Mouse (Mus musculus): ENCODE data around the gene Creb5.

- TF ChIP-seq CTCF (IDR thresholded peaks at IDR 0.05; ENCODE audit: insufficient read depth, low read length) (no peak), POLR2A (IDR thresholded peaks at IDR 0.05; ENCODE audit: borderline replicate concordance, extremely low read depth, low read depth, low read length) (no peak)
These were observed 316.6 kb downstream of the Creb5 start for GRCm38 (mm10) chr6:53603695-53604094.

All from lung, adult 2 months (tissue).